Mouse (Mus musculus) neural tube, embryonic 13.5 days (tissue): ENCODE results near the gene Gpr182. TPM values are rescaled to one million over a fixed set of nuclear protein-coding genes. Genes with fewer than 3 reads are reported as not detected.

Experiments used
- ATAC-seq: fragments of 200-750 bp; cut with Nextera tagmentation; 2 replicates; pipeline ENCODE4 v1.8.0; 2017; ENCODE audit warnings: low read depth, mild to moderate bottlenecking, moderate TSS enrichment, moderate library complexity
- H3K27ac ChIP-seq: fragments of 300-500 bp; sonication (generic); replicated peaks from 2 replicates; pipeline ENCODE4 v1.5.1; 2015; ENCODE audit warnings: moderate library complexity, mild to moderate bottlenecking, inconsistent platforms
- H3K27me3 ChIP-seq: fragments of 300-500 bp; sonication (generic); 2 replicates; pipeline ENCODE4 v1.6.1; 2015; ENCODE audit warnings: mild to moderate bottlenecking, inconsistent platforms
- H3K36me3 ChIP-seq: fragments of 300-500 bp; sonication (generic); 2 replicates; pipeline ENCODE4 v1.6.1; 2015; ENCODE audit warnings: mild to moderate bottlenecking, inconsistent platforms
- H3K4me1 ChIP-seq: fragments of 300-500 bp; sonication (generic); replicated peaks from 2 replicates; pipeline ENCODE4 v1.6.1; 2015; ENCODE audit warnings: inconsistent platforms
- H3K4me2 ChIP-seq: fragments of 300-500 bp; sonication (generic); 2 replicates; pipeline ENCODE4 v1.6.1; 2015; ENCODE audit warnings: inconsistent platforms, mild to moderate bottlenecking, moderate library complexity
- H3K4me3 ChIP-seq: fragments of 300-500 bp; sonication (generic); 2 replicates; pipeline ENCODE4 v1.5.1; 2015; ENCODE audit warnings: mild to moderate bottlenecking, inconsistent platforms
- H3K9ac ChIP-seq: fragments of 300-500 bp; sonication (generic); 2 replicates; pipeline ENCODE4 v1.6.1; 2015; ENCODE audit warnings: moderate library complexity, mild to moderate bottlenecking, inconsistent platforms
- H3K9me3 ChIP-seq: fragments of 300-500 bp; sonication (generic); 2 replicates; pipeline ENCODE4 v1.6.1; 2016; ENCODE audit warnings: inconsistent platforms
- whole genome bisulfite sequencing: fragments of 180-500 bp; shearing (Covaris S2); methylation state at CpG from one replicate; pipeline ENCODE4 v1.1.7; 2015; 5-methylcytosine and 5-hydroxymethylcytosine counted together
- polyA plus RNA-seq: library from polyadenylated mRNA; unstranded; fragments of >200 nt; fragmentation: Nextera tagmentation; extraction: Ambion mirVana; gene quantifications from 2 replicates; pipeline ENCODE4 v1.2.1, GENCODE M21; 2015

Gene Gpr182
- polyA plus RNA-seq, 1 experiment from 2014 or later: 0.92 TPM

DNA sequence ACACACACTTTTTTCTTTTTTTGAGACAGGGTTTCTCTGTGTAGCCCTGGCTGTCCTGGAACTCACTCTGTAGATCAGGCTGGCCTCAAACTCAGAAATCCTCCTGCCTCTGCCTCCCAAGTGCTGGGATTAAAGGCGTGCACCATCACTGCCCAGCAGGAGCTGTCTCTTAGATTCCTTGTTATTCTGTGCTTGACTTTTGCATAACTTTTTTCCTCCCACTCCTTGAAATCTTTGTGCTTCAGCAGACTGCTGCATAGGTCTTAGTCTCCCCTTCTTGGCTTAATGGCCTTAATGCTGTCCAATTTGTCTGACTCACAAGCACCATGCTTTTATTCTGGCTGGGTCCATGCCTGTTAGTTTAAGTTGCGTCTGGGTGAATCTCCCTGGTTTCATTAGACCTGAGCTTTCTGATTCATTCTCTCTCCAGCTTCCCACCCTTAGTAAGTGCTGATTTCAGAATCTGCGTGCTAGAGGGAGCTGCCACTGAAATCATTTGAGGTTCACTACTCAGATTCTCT is 42.6 kb downstream of the Gpr182 start:
- Histone ChIP-seq H3K27me3 (no peaks in the 10 kb centered on the region), H3K36me3 (no peaks in the 10 kb centered on the region), H3K9ac (no peak overlapping the region), H3K27ac (no peak overlapping the region), H3K9me3 (no peaks in the 10 kb centered on the region), H3K4me3 (no peak overlapping the region), H3K4me1 (no peaks in the 10 kb centered on the region), H3K4me2 (no peak overlapping the region)
- no peak for ATAC-seq
- WGBS: 84% methylated on average over 3 of the region's 3 CpGs

DNA sequence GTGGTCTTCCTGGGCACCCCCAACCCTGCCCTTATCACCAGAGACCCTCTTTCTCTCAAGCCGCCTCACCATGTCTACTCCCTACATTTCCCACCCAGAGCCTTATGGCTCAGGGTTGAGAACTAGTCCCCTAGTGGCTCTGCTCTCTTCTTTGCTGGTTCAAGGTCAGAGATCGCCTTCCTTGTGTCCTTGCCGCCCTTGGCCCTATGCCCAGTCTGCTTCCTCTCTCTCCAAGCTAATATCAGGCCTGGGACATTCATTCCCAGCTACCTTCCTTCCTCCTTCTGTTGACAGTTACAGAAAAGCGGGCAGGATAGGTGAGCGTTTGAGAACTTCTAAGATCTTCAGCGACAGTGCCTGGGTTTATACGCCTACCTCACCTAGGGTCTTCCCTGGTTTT is 43.8 kb downstream of the Gpr182 start:
- H3K9me3 ChIP-seq: no peaks in the 10 kb centered on the region
- no peaks in the 10 kb centered on the region for H3K36me3 ChIP-seq
- no peak for ATAC-seq
- 89% methylated on average over 7 of the region's 7 CpGs for WGBS
- H3K4me3 ChIP-seq: no peak overlapping the region
- no peaks in the 10 kb centered on the region for H3K4me1 ChIP-seq
- H3K27ac ChIP-seq: no peak overlapping the region
- no peaks in the 10 kb centered on the region for H3K27me3 ChIP-seq
- no peak overlapping the region for H3K9ac ChIP-seq
- no peak overlapping the region for H3K4me2 ChIP-seq

GRCm38 (mm10) chr10:127705783-127706182 is 45.7 kb downstream of the Gpr182 start:
- H3K4me1 ChIP-seq: no peaks in the 10 kb centered on the region
- 93% methylated on average over 4 of the region's 4 CpGs for WGBS
- no peak overlapping the region for H3K9ac ChIP-seq
- no peaks in the 10 kb centered on the region for H3K36me3 ChIP-seq
- H3K9me3 ChIP-seq: no peaks in the 10 kb centered on the region
- no peak overlapping the region for H3K27ac ChIP-seq
- no peak for ATAC-seq
- no peak overlapping the region for H3K4me2 ChIP-seq
- H3K27me3 ChIP-seq: no peaks in the 10 kb centered on the region
- H3K4me3 ChIP-seq: no peak overlapping the region

GRCm38 (mm10) chr10:127704766-127705220 is 46.7 kb downstream of the Gpr182 start, which contains the start of gene Myo1a:
Gene Myo1a, plus strand, starts transcription at chr10:127705170.
- 77% methylated on average over 2 of the region's 2 CpGs for WGBS
- no peaks in the 10 kb centered on the region for H3K27me3 ChIP-seq
- H3K36me3 ChIP-seq: 0 out of 2 replicates have a peak, but pooled peaks cover 2% of the 10 kb centered on the region
- H3K4me1 ChIP-seq: no peaks in the 10 kb centered on the region
- no peaks in the 10 kb centered on the region for H3K9me3 ChIP-seq
- no peak within 1 kb of the TSS for H3K9ac ChIP-seq
- no peak for ATAC-seq
- H3K27ac ChIP-seq: no peak within 1 kb of the TSS
- H3K4me3 ChIP-seq: no peak within 1 kb of the TSS
- no peak within 1 kb of the TSS for H3K4me2 ChIP-seq

DNA sequence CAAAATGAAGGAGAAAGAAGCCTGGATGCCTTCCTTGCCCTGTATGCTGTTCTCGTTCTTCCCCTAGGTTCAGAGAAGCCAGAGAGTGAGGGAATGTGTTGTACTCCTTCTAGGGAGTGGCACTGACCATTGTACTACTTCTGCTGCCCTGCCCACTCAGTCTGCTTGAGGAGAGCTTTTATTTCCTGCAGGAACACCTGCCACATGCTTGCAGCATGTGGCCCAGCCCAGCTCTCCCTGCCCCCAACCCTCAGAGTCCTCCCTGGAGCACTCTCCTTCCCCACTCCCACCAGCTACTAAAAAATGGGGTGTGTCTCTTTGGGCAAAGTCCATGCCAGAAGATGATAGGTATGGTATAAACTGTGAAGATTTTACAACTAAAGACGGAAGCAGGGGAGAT is 47.2 kb downstream of the Gpr182 start:
- no peak overlapping the region for H3K9ac ChIP-seq
- ATAC-seq: no peak
- 71% methylated on average over 2 of the region's 2 CpGs for WGBS

GRCm38 (mm10) chr10:127703299-127703698 is 48.2 kb downstream of the Gpr182 start:
- Histone ChIP-seq H3K4me1 (no peaks in the 10 kb centered on the region), H3K36me3 (peaks cover 15% of the 10 kb centered on the region), H3K27me3 (no peaks in the 10 kb centered on the region), H3K9me3 (no peaks in the 10 kb centered on the region), H3K4me2 (no peak overlapping the region), H3K9ac (no peak overlapping the region), H3K27ac (no peak overlapping the region), H3K4me3 (no peak overlapping the region)
- WGBS: 53% methylated on average over 4 of the region's 4 CpGs
- no peak for ATAC-seq

More for the DNA sequence above, 47.2 kb downstream of the Gpr182 start:
- H3K9me3 ChIP-seq: no peaks in the 10 kb centered on the region
- H3K36me3 ChIP-seq: 0 out of 2 replicates have a peak, but pooled peaks cover 5% of the 10 kb centered on the region
- no peak overlapping the region for H3K27ac ChIP-seq
- H3K4me3 ChIP-seq: no peak overlapping the region
- no peaks in the 10 kb centered on the region for H3K4me1 ChIP-seq
- no peaks in the 10 kb centered on the region for H3K27me3 ChIP-seq
- no peak overlapping the region for H3K4me2 ChIP-seq

- H3K36me3 ChIP-seq: peaks cover 30% of the 10 kb centered on the region
- no peaks in the 10 kb centered on the region for H3K27me3 ChIP-seq
- WGBS: 91% methylated on average over 7 of the region's 7 CpGs
- no peak for ATAC-seq
- H3K9ac ChIP-seq: no peak overlapping the region
- no peak overlapping the region for H3K4me2 ChIP-seq
- no peaks in the 10 kb centered on the region for H3K4me1 ChIP-seq
- no peak overlapping the region for H3K4me3 ChIP-seq
- H3K27ac ChIP-seq: no peak overlapping the region
- no peaks in the 10 kb centered on the region for H3K9me3 ChIP-seq
These were observed 52.6 kb downstream of the Gpr182 start for GRCm38 (mm10) chr10:127698966-127699365.

Other genes starting within 250 kb of the Gpr182 start
- gene Ndufa4l2, start 236.8 kb downstream of the Gpr182 start, polyA plus RNA-seq: 10.1 and 10.6 TPM in 2 replicates
- 52.4 and 53.0 TPM in 2 replicates for gene Shmt2, start 229.3 kb downstream of the Gpr182 start, polyA plus RNA-seq
- gene Nxph4, start 217.2 kb downstream of the Gpr182 start, polyA plus RNA-seq: 128 and 133 TPM in 2 replicates
- 80.9 and 110 TPM in 2 replicates for gene Lrp1, start 130.6 kb downstream of the Gpr182 start, polyA plus RNA-seq
- gene Stat6, start 108.7 kb downstream of the Gpr182 start, polyA plus RNA-seq: 5.9 and 6.0 TPM in 2 replicates
- gene Nemp1, start 84.8 kb downstream of the Gpr182 start, polyA plus RNA-seq: 3.3 and 3.6 TPM in 2 replicates
- 4.0 and 4.5 TPM in 2 replicates for gene Nab2, start 83.2 kb downstream of the Gpr182 start, polyA plus RNA-seq
- 0.88 and 0.96 TPM in 2 replicates for gene Myo1a, start 46.6 kb downstream of the Gpr182 start, polyA plus RNA-seq
- 0.31 and 1.9 TPM in 2 replicates for gene Tac2, start 27.3 kb downstream of the Gpr182 start, polyA plus RNA-seq
- gene Zbtb39, start 12.2 kb downstream of the Gpr182 start, polyA plus RNA-seq: 3.3 and 4.5 TPM in 2 replicates
- not detected in 2 replicates for gene Rdh1, start 8.0 kb upstream of the Gpr182 start, polyA plus RNA-seq
- not detected in 2 replicates for gene Rdh16f1, start 8.1 kb upstream of the Gpr182 start, polyA plus RNA-seq
- 0.14 and 0.20 TPM in 2 replicates for gene Rdh9, start 24.7 kb upstream of the Gpr182 start, polyA plus RNA-seq
- not detected in 2 replicates for gene Rdh16, start 49.4 kb upstream of the Gpr182 start, polyA plus RNA-seq
- not detected in 2 replicates for gene Rdh19, start 98.2 kb upstream of the Gpr182 start, polyA plus RNA-seq
- not detected in 2 replicates for gene Rdh16f2, start 114.7 kb upstream of the Gpr182 start, polyA plus RNA-seq
- not detected in 2 replicates for gene Rdh7, start 137.1 kb upstream of the Gpr182 start, polyA plus RNA-seq
- gene Sdr9c7, start 146.8 kb upstream of the Gpr182 start, polyA plus RNA-seq: not detected in 2 replicates